Mouse (Mus musculus) cerebellum, adult 2 months (tissue): ENCODE measurements around the gene Zswim1. TPM values are rescaled to one million over a fixed set of nuclear protein-coding genes. Genes with fewer than 3 reads are reported as not detected.

Experiments
- DNase-seq, 2 experiments: peaks; one replicate each; pipeline ENCODE4 v3.0.0; 2021
- H3K27ac ChIP-seq: fragments of 200-500 bp; 2 replicates; pipeline ENCODE4 v1.5.1; 2012; ENCODE audit warnings: low read length, control low read depth, inconsistent platforms; ENCODE audit not compliant: insufficient read depth
- H3K27me3 ChIP-seq: fragments of 200-500 bp; 2 replicates; pipeline ENCODE4 v1.6.1; 2012; ENCODE audit warnings: inconsistent platforms, mild to moderate bottlenecking, low read length, moderate library complexity; ENCODE audit not compliant: control insufficient read depth, insufficient read depth
- H3K4me1 ChIP-seq: fragments of 200-500 bp; 2 replicates; pipeline ENCODE4 v1.6.1; 2011; ENCODE audit warnings: low read length; ENCODE audit not compliant: control insufficient read depth, insufficient read depth
- H3K4me3 ChIP-seq: fragments of 200-500 bp; replicated peaks from 2 replicates; pipeline ENCODE3; 2011; ENCODE audit warnings: mild to moderate bottlenecking, low read depth, low read length, control low read depth; ENCODE audit not compliant: insufficient read depth
- CTCF ChIP-seq: fragments of 200-500 bp; IDR thresholded peaks from 2 replicates; pipeline ENCODE4 v1.5.1; 2011; ENCODE audit warnings: low read depth, mild to moderate bottlenecking, control low read depth, low read length, moderate library complexity, borderline replicate concordance; ENCODE audit not compliant: insufficient read depth
- POLR2A ChIP-seq: fragments of 200-500 bp; IDR thresholded peaks from 2 replicates; pipeline ENCODE4 v1.6.1; 2011; ENCODE audit warnings: low read length, control low read depth, borderline replicate concordance; ENCODE audit not compliant: insufficient read depth
- WGBS: fragments of 180-500 bp; shearing (Covaris S2); methylation state at CpG from one replicate; pipeline ENCODE4 v1.1.7; 2018; 5-methylcytosine and 5-hydroxymethylcytosine counted together
- polyA plus RNA-seq: library from polyadenylated mRNA; depleted of rRNA; stranded (reverse); fragments of >200 nt; gene quantifications from 2 replicates; pipeline ENCODE4 v1.2.3, GENCODE M21; 2012

Zswim1 gene
- polyA plus RNA-seq, 1 experiment = 20.0 TPM

DNA sequence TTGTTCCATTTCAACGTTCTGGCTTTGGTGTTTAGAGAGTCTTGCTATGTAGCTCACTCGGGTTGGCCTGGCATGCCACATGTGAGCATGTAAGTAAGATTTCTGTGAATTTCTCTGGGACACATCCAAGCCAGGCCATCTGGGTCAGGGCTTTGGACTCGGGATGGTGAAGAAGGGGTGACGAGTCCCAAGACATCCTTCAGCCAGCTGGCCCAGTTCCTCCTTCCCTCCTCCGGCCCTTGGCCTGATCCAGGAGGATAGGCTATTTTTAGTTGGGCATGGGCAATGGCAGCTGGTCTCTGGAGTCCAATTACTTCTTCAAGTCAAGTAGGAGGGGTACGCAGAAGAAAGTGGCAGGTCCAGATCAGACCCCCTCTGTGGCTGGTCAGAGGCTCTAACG, 43.7 kb upstream of the Zswim1 start:
- Histone ChIP-seq H3K27ac (no peak overlapping the region), H3K27me3 (no peaks in the 10 kb centered on the region), H3K4me1 (peaks cover 10% of the 10 kb centered on the region), H3K4me3 (no peak overlapping the region)
- TF ChIP-seq POLR2A = no peak
- TF ChIP-seq CTCF = no peak
- DNase-seq = peak in 1 of 2 experiments; percentile 55
- WGBS = 12% methylated on average over 7 of the region's 7 CpGs

DNA sequence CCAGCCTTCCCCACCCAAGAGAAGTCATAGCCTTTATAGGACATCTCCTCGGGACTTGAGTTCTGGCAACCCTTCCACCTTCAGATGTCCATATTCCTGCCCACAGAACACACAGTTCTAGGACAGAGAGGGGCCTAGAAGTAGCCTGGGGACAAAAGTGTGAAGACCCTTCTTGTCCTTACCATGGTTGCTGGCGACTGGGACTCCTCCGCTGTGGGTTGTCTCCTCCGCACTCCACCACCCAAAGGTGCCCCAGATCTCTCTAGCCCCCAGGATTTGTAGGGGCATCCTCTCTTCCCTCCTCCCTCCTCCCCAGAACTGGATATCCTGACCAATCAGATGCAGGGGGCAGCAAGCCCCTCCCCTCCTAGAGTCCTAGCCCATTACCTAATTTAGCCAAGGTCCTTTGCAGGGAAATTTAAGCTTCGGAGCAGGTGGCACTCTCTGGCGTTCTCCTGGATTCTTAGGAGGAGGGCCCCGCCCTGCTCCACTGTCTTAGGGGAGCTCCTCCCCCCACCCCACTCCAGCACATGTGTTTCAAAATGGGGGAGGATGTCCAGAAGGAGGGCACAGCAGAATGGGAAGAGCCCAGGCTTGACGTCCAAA, 42.9 kb upstream of the Zswim1 start, which contains the start of gene Tnnc2:
Gene Tnnc2, minus strand, starts transcription at position 487 of the 606 bp plus-strand sequence.
- peaks cover 10% of the 10 kb centered on the region for H3K4me1 ChIP-seq
- H3K27ac ChIP-seq = no peak within 1 kb of the TSS
- no peak for TF ChIP-seq POLR2A
- 75% methylated on average over 8 of the region's 8 CpGs for WGBS
- no peak for DNase-seq
- no peak within 1 kb of the TSS for H3K4me3 ChIP-seq
- no peaks in the 10 kb centered on the region for H3K27me3 ChIP-seq

DNA sequence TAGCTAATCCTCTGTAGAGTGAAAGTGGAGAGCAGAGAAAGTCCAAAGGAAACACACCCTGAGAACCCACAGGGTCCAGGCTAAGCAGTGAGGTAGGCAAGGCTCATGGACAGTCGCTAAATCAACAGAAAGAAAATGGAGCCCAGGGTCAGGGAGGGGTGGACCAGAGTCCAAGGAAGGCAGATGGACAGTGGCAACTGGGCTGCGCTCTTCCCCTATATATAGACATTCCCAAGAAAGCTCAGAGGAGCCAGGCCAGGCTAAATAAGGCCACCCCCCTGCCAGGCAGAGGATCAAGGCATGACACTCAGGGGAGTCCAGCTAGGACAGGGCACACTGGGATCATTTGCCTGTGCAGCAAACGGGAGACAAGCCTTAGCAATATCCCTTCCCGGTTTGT, 40.6 kb upstream of the Zswim1 start:
- no peaks in the 10 kb centered on the region for H3K27me3 ChIP-seq
- H3K4me1 ChIP-seq = peaks cover 10% of the 10 kb centered on the region
- H3K27ac ChIP-seq = no peak overlapping the region
- WGBS = 43% methylated on average over 4 of the region's 4 CpGs
- no peak for TF ChIP-seq POLR2A
- no peak for TF ChIP-seq CTCF
- DNase-seq = no peak
- H3K4me3 ChIP-seq = no peak overlapping the region

DNA sequence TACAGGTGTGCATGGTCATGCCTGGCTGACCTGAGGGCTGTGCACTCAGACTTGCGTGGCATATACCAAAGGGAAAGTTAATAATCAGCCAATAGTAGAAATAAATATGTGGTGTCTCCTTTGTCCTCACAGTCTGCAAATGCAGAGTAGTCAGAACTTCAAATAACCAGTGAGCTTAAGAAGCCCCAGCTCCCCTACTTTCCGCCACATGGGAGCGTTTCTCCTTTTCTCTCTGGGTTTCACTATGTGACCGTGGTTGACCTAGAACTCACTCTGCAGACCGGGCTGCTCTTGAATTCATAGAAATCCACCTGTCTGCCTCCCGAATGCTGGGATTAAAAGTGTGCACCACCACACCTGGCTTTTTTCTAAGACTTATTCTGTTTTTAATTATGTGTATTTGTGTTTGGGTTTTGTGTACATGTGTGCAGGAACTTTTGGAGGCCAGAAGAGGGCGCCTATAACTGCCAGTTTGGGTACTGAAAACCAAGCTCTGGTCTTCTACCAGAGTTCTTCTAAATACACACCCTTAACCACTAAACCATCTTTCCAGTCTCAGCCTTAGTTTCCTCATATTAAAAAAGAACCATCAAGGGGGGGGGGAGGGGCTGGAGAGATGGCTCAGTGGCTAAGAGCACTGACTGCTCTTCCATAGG, 38.4 kb upstream of the Zswim1 start:
- TF ChIP-seq POLR2A (no peak), CTCF (no peak)
- no peak overlapping the region for H3K27ac ChIP-seq
- no peak for DNase-seq
- no peak overlapping the region for H3K4me3 ChIP-seq
- peaks cover 9% of the 10 kb centered on the region for H3K4me1 ChIP-seq
- H3K27me3 ChIP-seq = no peaks in the 10 kb centered on the region
- WGBS = 79% methylated on average over 7 of the region's 7 CpGs

DNA sequence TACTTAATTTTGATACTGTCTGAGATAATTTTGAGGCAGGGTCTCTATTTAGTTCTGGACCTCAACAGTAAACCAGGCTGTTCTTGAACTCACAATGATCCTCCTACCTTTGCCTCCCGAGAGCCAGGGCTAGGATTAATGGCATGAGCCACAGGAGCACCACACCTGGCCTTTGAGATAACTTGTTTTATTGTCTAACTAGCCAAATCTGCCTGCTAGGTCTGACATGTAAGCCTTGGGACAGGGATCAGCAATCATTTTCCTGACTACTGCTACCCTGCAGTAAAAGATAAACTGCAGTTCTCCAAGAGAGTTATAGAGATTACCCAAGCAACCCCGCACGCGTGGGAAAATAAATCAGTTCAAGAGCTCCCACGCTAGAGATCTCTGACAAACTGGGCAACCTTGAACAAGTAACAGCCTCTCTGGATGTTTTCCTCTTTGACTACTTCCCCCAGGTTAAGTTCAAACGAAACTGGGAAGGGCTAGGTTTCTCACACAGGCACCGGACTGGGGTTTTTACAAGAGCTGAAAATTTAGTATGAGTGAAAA, 37.5 kb upstream of the Zswim1 start:
- 4% methylated on average over 7 of the region's 7 CpGs for WGBS
- no peak for TF ChIP-seq POLR2A
- TF ChIP-seq CTCF = no peak
- peaks cover 8% of the 10 kb centered on the region for H3K4me1 ChIP-seq
- H3K27ac ChIP-seq = no peak overlapping the region
- peak overlapping the region; percentile 61 for H3K4me3 ChIP-seq
- no peaks in the 10 kb centered on the region for H3K27me3 ChIP-seq
- DNase-seq = no peak

DNA sequence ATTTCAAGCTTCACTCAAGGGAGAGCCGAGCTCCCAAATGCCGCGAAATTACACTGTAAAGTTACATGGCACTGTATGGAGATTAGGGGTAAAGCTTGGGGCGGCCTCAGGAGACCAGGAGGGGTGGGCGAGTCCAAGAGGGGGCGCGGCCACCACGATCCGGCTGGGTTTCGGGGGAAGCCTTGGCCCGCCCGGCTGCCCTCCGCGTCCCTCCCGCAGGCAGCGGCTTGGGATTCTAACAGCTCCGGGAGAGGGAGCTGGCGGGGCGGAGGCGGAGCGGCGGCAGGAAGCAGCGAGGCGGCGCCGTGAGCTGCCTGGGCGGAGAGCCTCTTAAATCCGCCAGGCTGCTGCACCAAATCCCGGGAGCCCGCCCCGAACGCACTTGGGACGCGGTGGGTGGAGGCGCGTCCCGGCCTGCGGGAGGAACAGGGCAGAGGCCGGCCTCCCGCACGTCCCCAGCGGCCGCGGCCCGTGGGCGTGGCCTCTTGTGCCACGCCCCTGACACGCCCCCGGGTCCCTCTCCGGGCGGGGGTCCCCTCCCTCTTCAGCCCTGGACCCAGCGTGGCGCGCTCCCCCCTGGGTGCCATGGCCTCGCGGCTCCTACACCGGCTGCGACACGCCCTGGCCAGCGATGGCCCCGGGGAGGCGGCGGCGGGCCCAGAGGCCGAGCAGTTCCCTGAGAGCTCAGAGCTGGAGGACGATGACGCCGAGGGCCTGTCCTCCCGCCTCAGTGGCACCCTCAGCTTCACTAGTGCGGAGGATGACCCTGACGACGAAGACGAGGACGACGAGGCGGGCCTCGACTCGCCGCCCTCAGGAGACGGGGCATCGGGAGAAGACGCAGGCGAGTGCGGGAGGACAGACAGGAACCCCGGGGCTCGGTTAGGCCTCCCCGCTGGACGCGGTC, 36.8 kb upstream of the Zswim1 start, which contains the start of gene Snx21:
Gene Snx21, plus strand, starts transcription at position 343 of the 907 bp plus-strand sequence.
- H3K4me1 ChIP-seq = peaks cover 8% of the 10 kb centered on the region
- WGBS = 1% methylated on average over 89 of the region's 89 CpGs
- peak within 1 kb of the TSS; percentile 61 for H3K4me3 ChIP-seq
- TF ChIP-seq POLR2A (peak; percentile 54; the same call in 1 of the 2 replicates), CTCF (no peak)
- peak within 1 kb of the TSS; percentile 78 for H3K27ac ChIP-seq
- H3K27me3 ChIP-seq = no peaks in the 10 kb centered on the region
- DNase-seq = peak; percentile 92 to 95

DNA sequence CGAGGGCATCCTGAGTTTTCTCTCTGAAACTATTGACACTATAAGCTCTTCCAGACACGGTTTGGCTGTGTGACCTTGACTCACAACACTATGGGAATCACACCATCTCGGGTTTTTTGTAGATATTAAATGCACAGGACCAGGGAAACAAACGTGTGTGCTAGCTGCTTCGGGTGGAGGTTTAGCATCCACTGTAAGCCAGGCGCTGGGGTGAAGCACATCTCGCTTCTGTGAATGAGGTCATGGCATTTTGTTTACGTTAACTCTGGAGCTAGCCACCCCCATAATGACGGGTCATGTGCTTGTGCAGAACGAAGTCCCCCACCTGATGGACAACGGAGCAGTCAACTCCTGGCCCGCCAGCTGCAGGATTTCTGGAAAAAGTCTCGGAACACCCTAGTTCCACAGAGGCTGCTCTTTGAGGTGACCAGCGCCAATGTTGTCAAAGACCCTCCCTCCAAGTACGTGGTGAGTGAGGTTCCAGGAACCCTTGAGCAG, 36.0 kb upstream of the Zswim1 start:
- Histone ChIP-seq H3K27me3 (no peaks in the 10 kb centered on the region), H3K27ac (peak overlapping the region; percentile 78), H3K4me3 (peak overlapping the region; percentile 61), H3K4me1 (peaks cover 11% of the 10 kb centered on the region)
- WGBS = 9% methylated on average over 15 of the region's 15 CpGs
- TF ChIP-seq CTCF (no peak), POLR2A (no peak)
- DNase-seq = no peak
